Mouse (Mus musculus) right cerebral cortex, postnatal 36 days (tissue): Measurements from ENCODE around the gene Rbfox1.

Source experiments
- DNase-seq, 2 experiments: peaks; one replicate each; pipeline ENCODE4 v3.0.0; 2022; ENCODE audit warnings: low spot score in 2 of 2, mixed read lengths in 1 of 2

Rbfox1 gene

GRCm38 (mm10) chr16:6686076-6686757 is 801.1 kb downstream of the Rbfox1 start:
- DNase-seq, result no peak

DNA sequence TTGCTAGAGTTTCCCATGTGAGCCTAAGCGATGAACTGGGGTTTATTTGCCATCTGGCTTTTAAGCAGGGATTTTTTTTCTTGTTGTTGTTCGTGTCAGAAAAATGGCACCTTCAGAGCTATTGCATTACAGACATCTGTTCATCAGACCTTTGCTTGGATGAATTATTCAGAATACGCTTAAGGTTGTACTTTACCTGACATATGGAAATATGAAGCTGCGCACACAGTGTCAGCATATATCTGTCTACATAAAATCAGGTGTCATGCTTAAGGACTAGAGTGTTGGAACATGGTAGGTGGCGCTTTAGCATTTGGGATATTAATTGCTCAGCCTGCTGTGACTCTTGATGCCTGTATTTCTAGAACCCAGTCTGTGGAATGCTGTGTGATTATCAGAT is 819.7 kb downstream of the Rbfox1 start:
- DNase-seq, result no peak

- DNase-seq, result no peak
Observed at GRCm38 (mm10) chr16:6712341-6712740, 827.2 kb downstream of the Rbfox1 start.

- DNase-seq, result no peak
Observed at GRCm38 (mm10) chr16:6715245-6715644, 830.1 kb downstream of the Rbfox1 start.

- no peak for DNase-seq
Observed at GRCm38 (mm10) chr16:6716214-6716911, 831.2 kb downstream of the Rbfox1 start.

DNA sequence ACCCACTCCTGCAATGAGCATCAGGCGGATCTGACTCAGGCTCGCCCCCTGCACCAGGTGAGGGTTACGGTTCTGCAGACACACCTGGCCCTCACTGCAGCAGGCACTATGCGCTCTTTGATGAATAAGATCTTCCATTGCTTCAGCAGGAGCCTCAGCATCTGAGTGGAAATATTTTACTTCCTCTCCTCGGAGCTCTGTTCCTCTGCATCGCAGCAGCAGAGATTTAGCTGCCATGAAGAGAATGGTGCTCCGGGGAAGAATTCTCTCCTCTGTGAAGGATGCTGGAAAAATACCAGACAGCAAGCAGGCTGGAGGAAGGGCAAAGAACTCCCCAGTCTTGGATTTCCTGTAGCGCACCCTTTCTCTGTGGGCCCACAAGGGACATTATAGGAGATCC is 833.9 kb downstream of the Rbfox1 start:
- DNase-seq, result no peak

GRCm38 (mm10) chr16:6732646-6733045 is 847.5 kb downstream of the Rbfox1 start:
- DNase-seq, result no peak

- no peak for DNase-seq
Observed at GRCm38 (mm10) chr16:6733427-6733826, 848.3 kb downstream of the Rbfox1 start.

- DNase-seq, result peak in 1 of 2 experiments; percentile 43
Observed at GRCm38 (mm10) chr16:6736566-6736965, 851.4 kb downstream of the Rbfox1 start.

DNA sequence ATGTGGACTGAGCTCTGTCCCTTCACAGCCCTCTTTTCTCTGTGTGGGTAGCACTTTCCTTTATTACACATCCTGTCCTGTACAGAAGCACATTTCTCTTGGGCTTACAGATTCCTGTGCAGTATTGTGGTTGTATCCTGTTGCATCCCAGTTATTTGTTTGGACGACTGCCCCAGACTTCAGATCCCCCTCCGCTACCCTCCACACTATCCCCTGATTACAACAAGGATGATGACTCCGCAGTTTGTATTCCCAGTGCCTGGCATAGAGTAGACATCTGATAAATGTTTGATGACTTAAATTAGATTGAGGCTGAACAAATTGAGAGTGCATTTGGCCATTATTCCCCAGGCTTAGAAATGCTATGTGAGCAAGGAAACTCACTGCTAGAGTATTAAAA is 851.8 kb downstream of the Rbfox1 start:
- DNase-seq, result no peak

DNA sequence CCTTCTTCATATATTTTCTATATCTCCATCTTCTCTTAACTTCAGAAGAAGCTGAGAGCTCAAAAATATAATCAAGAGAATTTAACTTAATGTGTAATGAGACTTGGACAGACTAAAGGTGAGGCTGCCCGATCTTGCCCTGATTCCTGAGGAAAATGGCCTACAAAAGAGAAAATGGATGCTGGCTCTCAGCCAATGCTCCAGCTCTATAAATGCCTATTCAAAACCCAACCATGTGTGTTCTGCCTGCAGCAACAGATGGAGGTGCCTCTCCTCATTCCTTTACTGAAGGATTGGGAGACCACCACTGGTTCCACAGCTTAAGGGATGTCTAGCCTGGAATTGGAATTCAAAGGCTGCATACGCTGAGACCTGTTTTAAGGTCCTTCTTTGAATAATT is 861.0 kb downstream of the Rbfox1 start:
- DNase-seq, result no peak

GRCm38 (mm10) chr16:6750491-6750890 is 865.3 kb downstream of the Rbfox1 start:
- DNase-seq, result no peak

DNA sequence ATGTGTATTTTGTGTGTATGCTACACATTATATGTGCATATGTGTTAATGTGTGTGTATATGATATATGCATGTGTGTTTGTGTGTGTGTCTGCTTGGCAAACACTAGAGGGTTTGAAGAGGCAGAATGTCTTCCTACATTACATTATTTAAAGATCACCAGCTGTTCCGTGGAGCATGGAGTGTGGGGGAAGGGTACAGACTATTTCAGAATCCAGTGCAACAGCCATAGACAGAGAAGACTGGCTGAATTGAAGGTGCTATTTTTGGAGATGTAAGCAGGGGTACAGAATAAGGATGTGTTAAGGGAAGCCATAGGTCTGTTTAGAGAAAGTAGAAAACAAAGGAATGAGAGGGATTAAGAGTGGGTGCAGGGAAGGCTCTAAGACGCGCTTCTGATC is 869.7 kb downstream of the Rbfox1 start:
- peak; percentile 39 to 58 for DNase-seq

DNA sequence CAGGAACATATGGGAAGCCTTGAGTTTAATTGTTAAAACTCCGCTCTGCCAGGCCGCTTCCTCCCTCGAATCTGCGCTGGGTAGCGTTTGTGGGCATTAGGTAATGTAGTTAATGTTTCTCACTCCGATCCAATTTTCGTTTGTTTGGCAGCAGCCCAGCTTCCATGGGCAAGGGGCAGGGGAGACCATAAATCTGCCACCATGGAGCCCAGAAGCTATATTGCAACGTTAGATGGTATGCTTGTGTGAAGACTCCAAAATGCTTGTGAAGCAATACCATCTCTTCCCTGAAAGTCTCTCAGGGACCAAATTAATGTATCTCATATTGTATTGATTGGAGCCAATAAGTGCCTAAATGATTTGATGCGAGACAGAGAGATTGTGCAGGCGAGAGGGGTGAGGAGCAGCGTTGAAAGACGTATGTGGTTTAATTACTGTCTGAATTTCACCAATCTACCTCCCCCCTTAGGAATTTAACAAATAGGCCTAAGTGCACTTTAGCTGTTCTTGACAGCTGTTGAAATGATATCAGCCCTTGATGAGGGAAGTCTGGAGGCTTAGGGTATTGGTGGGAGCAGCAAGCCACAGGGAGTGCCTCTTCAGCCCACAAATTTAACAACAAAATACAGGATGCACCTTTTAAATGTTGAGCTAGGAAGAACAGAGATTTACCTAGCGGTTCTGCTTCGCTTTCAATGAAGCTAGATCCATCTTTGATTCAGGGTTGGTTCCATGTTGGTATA is 884.5 kb downstream of the Rbfox1 start:
- DNase-seq, result no peak

GRCm38 (mm10) chr16:6777506-6778185 is 892.5 kb downstream of the Rbfox1 start:
- DNase-seq, result no peak

DNA sequence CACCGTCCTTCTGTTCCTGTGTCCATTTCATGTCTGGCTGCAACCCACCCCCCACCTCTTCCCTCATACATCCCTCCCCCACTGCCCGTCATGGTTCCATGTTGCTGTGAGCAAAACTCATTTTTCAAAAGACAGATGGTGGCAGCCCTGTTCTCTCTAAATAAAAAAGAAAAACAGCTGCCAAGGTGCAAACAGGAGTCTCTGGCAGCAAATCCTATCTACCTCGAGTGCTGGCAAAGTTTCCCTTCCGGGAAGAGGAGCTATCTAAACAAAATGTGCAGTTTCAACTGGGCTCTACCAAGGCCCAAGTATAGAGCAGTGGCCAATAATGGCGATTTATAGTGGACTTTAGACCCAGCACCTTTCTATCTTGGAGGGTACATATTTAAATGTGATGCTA is 899.0 kb downstream of the Rbfox1 start:
- no peak for DNase-seq

DNA sequence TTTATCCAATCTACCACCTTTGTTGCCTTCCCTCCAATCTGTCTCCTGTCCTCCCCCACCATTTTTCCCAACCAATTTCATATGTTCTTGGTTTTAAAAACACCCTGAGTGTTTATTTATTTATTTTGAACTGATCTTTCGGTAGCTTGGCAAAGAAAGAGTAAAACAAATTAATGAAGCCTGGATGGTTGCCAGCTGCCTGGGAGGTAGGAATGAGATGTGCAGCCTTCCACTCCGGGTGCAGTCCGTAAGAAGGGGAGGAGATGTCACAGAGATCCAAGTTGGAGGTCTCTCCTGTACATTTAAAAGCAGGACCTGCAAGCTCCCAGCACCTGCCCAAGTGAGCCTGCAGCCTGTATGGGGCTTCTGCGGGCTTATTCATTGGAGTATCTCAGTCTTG is 899.9 kb downstream of the Rbfox1 start:
- no peak for DNase-seq

DNA sequence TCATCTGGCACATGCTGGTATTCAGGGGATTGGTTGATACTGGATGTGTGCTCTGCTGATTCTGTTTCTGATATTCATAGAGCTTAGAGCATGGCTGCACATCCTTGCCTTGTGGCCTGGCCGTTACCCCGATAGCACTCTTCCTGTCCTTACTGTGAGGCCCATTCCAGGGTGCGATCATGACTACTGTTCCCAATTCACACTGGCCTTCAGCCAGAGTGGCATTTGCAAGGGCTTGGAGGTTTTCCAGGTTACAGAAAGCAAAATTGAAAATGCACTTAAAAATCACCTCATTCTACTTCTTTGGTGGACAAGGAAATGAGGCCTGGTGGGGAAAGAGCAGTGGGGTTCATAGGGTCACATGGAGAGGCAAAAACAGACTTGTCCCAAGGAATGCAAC is 906.1 kb downstream of the Rbfox1 start:
- no peak for DNase-seq

DNA sequence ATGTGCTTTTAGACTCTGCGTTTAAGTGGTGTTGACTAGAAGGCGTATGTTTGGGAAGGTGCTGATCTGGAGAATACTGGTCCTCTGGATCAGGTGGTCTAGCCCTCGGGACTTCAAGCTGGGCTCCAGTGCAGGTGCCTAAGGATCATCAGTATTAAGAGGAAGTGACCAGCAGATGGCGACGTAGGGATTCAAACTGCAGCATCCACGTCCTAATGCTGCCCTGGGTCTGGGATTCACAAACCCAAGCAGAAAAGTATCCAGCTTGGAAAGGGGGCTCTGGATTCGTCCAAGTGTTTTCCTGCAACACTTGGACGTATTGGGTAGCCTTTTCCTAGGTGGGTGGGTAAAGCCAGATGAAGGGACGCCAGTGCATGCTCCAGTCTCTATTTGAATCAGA is 906.5 kb downstream of the Rbfox1 start:
- DNase-seq, result peak; percentile 21 to 48

- no peak for DNase-seq
Observed at GRCm38 (mm10) chr16:6806246-6806645, 921.1 kb downstream of the Rbfox1 start.

DNA sequence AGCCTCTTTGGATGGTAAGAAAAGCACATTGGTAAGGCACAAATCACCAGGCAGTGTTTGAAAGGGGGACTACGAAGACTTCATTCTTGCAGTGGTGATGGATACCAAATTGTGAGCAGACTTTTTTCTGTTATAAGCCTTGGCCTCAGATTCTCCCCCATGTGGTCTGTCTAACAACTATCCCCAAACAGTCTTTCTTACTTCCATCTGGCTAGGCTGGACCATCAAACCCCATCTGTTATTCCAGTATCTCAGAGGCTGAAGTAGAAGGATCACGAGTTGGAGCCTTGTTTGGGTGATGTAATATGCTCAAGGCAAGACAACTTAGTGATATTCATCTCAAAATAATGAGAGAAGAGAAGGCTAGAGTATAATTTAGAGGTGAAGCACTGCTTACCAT is 922.7 kb downstream of the Rbfox1 start:
- no peak for DNase-seq

DNA sequence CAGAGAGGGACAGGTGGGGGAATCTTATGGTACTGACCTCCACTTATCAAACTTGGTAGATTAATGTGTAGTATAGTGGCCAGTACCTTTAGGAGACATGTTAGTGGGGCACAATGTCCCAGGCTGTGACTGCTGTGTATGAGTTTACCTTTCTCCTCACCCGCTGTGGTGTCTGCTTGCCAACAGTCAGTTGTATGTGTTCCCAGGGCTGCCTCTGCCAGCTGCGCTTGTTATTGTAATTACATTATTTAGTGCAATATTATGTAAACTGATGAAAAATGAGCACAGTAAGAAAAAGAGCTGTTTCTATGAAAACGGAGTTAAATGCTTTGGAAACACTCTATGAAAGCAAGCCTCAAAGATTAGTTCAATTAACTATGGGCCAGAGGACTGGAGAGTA is 928.7 kb downstream of the Rbfox1 start:
- DNase-seq, result no peak
